Mouse (Mus musculus) spleen, postnatal 0 days (tissue): ENCODE measurements around the gene Dydc2. TPM values are rescaled to one million over a fixed set of nuclear protein-coding genes. Genes with fewer than 3 reads are reported as not detected.

Experiments used
- polyA plus RNA-seq: library from polyadenylated mRNA; unstranded; fragments of >200 nt; fragmentation: Nextera tagmentation; extraction: Ambion mirVana; gene quantifications from 2 replicates; pipeline ENCODE4 v1.2.1, GENCODE M21; 2015

The Dydc2 gene
- not detected in 2 replicates for polyA plus RNA-seq

GRCm38 (mm10) chr14:41069108-41069507 is at the start of gene Dydc2:
TSS of gene Dydc2 (minus strand) at chr14:41069208.

GRCm38 (mm10) chr14:41104853-41105444 is 35.9 kb upstream of the Dydc2 start, which contains the start of gene Mat1a:
TSS of gene Mat1a (plus strand) at chr14:41105035.

GRCm38 (mm10) chr14:41072229-41072943 is 3.4 kb upstream of the Dydc2 start, which contains the start of gene Dydc1:
TSS of gene Dydc1 (plus strand) at chr14:41072911.

GRCm38 (mm10) chr14:41013630-41014613 is 55.1 kb downstream of the Dydc2 start, which contains the start of gene Fam213a:
TSS of gene Fam213a (minus strand) at chr14:41013788.

Other genes starting within 250 kb of the Dydc2 start
- 0.29 and 0.32 TPM in 2 replicates for gene Sh2d4b, start 175.9 kb downstream of the Dydc2 start, polyA plus RNA-seq
- gene Tspan14, start 102.4 kb downstream of the Dydc2 start, polyA plus RNA-seq, result 32.9 and 39.6 TPM in 2 replicates
- 76.8 and 81.6 TPM in 2 replicates for gene Fam213a, start 55.4 kb downstream of the Dydc2 start, polyA plus RNA-seq
- not detected in 2 replicates for gene Dydc1, start 3.7 kb upstream of the Dydc2 start, polyA plus RNA-seq
- 0.11 and 0.40 TPM in 2 replicates for gene Mat1a, start 35.8 kb upstream of the Dydc2 start, polyA plus RNA-seq
- 0.14 and 0.21 TPM in 2 replicates for gene Sftpa1, start 62.6 kb upstream of the Dydc2 start, polyA plus RNA-seq
- gene Mbl1, start 82.2 kb upstream of the Dydc2 start, polyA plus RNA-seq, result not detected in 2 replicates
- 0.12 TPM in 1 of 2 replicates, not detected in the other for gene Sftpd, start 115.9 kb upstream of the Dydc2 start, polyA plus RNA-seq
- gene Gm2832, start 209.6 kb upstream of the Dydc2 start, polyA plus RNA-seq, result not detected in 2 replicates